Mouse (Mus musculus) fibroblast of lung, adult 2 months (primary cell): ENCODE results near the gene Ramac.

Experiments
- DNase-seq: peaks from one replicate; pipeline ENCODE4 v3.0.0-alpha.2; 2011; ENCODE audit warnings: low read depth

Ramac gene

DNA sequence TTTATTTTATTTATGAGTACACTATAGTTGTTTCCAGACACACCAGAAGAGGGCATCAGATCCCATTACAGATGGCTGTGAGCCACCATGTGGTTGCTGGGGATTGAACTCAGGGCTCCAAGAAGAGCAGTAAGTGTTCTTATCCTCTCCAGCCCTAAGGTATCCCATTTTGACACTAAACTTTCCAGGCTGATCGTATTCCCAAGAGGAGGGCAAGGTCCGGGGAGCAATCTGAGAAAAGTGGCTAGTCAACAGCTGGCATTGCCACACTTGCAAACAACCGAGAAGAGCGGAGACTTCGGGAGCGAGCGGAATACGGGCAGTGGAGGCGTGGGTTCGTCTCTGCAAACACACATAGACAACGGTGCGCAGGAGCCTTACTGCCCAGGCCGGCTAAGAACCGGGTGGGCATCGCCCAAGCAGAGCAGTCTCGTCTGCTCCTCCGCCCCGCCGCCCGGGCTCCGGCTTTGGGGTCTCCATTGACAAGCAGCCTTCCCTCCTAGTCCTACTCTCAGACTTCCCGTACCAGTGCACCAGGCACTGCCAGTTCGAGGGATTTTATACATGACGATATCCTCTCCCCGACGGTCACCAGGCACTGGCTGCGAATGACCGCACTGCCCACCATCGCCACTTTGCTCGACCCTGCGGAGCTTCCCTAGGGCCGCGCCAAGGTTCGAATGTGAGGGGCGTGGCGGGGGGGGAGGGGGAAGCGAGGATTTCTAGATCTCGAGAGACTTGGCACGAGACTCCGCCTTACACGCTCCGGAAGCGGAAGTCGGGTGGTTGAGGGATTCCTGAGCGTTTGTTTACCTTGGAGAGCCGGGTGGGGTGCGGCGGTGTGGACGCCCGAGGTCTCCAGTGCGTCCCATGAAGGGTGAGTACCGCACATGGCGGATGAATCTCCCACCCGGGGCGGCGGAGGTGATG lies at the start of gene Ramac:
Gene Ramac (plus strand): TSS at position 746 of the 930 bp plus-strand sequence.
- DNase-seq, result peak; percentile 67

DNA sequence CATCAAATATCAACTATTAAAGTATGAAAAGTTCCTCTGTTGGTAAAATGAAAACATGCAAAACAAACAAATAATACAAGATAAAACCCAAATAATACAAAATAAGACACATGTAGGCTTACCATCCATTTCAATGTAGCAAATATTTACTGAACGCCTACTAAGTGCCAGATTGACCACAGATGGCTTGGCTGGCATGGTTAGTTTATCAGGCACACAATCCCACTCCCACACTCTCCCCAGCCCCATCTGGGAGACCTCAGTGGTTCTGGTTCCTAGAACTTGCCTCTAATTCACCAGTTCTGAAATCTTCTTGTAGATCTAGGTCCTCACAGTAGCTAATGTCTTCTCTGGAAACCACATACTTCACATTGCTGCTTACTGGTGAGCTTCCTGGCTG lies 44.1 kb upstream of the Ramac start:
- DNase-seq, result no peak

GRCm38 (mm10) chr7:81719216-81719661 lies 43.5 kb upstream of the Ramac start:
- DNase-seq, result no peak

DNA sequence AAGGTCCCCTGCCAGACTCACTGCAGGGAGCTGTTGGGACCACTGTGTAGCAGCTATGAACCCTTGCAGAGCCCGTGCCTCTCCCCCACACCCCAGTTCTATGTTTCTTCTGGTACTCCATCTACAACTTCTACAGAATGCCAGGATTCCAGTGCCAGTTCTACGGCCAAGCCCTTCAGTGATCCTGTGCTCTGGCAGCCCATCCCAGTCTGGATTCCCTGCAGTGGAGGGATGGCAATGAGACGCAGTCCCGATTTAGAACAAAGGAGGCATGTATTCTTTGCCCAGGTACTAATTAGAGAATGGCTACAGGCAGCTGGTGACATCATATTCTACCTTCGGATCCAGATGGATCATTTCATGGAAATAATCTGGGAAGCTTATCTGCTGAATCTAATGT lies 41.5 kb upstream of the Ramac start:
- DNase-seq, result no peak

DNA sequence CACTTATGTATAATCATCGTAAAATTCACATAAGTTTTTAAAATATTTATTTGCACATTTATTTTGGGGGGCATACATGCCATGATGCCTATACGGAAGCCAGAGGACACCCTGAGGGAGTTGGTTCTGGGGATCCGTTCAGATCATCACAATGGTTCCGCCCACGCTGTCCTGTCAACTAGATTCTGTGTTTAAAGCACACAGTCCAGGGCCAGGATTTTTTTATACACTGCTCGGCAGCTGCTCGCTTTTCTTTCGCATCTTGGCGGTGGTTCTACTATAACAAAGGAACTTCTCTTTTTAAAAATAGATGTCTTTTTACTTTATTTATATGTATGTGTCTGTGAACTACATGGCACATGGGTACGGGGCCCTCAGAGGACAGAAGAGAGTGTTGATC lies 38.9 kb upstream of the Ramac start:
- DNase-seq, result no peak

DNA sequence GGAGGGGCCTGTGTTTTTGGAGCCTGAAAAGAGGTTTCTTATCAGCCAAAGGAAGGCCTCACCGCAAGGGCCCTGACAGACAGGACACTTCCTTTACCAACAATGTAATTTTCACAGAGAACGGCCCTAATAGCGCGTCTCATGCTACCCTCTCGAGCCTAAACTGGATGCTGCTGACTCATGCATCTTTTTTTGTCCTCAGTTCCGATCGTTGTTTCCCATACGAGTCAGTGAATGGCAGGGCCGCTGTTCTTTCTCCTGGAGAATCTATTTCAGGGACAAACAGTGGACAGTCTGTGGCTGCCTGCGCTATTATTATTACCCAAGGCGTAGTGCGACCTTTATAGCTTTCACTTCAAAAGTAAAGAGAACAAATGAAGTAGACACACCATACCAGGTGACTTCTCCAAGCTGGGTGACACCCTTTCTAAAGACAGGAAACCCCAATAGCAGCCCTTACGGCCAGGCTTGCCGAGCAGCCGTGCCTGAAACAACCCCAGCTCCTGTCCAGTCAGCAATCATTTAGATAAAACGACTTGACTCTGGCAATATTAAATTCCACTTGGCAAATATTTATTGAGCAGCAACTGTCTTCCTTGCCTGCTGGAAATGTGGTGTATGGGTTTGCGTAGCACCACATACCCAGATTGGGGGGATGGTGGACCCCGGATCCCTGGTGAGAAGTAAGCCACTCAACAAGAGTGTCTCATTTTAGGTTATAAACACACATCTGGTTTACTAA lies 36.6 kb upstream of the Ramac start:
- DNase-seq, result no peak

DNA sequence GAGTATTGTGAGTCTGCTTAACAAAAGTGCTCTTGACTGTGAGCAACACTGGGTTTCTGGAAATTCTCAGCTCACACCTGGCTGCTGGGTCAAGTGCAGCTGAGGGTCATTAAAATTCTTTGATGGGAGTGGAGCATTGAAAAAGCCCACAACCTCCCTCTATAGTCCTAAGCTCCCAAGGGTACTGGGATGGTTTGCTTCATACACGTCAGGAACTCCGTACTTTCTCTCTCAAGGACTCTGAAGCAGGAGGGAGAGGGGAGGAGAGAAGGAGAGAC lies 36.1 kb upstream of the Ramac start:
- no peak for DNase-seq

DNA sequence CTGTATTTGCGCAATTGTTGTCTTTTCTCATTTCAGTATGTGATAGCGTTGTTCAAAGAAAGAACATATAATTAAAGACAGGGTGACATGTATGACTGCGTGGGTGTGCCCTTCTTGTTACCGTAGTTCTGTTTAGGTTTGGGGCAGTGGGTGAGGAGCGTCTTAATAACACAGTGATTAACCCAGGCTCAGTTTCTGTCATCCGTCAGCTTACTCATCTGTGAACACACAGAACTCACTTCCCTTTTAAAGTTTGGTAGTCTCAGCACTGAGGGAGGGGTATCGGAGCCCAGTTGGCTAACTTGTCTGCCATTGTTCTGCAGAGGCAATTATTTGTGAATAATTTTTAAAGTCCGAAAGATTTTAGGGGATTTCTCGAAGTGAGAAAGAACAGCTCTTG lies 35.0 kb upstream of the Ramac start:
- no peak for DNase-seq

DNA sequence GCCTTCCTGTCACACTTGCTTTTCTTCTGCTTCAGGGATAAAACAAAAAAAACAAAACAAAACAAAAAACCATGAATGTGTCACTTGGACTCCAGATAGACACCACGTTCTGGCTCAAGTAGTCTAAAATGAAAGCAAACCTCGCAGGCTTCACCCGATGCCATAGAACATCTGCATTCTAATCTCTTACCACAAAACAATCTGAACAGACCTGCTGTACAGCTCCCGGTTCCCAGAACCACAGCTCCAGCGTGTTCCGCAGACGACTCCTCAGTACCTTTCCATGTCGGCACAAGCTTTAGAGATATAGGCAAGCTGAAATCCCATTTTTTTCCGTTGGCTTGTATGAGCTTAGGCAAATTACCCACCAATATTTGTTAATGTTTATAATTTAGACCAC lies 32.9 kb upstream of the Ramac start:
- no peak for DNase-seq

GRCm38 (mm10) chr7:81731181-81731651 lies 31.5 kb upstream of the Ramac start:
- no peak for DNase-seq

GRCm38 (mm10) chr7:81732183-81733089 lies 30.3 kb upstream of the Ramac start:
- no peak for DNase-seq

DNA sequence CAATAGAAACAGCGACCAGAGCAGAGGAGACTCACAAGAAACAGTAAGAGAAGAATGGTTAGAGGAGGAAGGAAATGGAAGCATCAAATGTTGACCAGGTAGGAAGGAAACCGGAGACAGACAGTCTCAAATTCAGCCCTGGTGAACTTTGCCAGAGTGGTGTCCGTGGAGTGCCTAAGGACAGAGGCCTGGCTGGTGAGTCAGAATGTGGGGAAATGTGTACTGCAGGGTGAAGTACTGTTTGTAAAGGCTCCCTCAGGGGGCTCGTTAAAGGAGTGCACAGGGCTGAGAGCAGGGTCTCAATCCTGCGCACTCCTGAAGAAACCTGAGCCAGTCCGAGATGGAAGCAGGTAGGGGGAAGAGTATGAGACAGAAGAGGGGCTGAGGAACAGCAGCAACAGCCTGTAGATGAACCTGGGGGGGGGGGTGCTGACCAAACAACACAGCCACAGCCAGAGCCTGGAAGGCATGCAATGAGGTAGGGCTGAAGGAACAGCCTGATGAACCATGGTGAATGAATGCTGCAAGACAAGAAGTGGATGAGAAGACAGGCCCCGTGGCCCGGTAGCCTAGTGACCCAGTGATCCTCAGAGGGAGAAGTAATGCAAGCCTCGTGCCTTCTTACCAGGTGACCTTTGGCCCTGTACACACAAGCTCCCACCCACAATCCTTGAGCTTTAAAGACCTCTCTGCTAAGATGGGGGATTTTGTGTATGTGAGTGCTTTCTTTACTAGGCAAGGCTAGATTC lies 27.3 kb upstream of the Ramac start:
- DNase-seq, result no peak

DNA sequence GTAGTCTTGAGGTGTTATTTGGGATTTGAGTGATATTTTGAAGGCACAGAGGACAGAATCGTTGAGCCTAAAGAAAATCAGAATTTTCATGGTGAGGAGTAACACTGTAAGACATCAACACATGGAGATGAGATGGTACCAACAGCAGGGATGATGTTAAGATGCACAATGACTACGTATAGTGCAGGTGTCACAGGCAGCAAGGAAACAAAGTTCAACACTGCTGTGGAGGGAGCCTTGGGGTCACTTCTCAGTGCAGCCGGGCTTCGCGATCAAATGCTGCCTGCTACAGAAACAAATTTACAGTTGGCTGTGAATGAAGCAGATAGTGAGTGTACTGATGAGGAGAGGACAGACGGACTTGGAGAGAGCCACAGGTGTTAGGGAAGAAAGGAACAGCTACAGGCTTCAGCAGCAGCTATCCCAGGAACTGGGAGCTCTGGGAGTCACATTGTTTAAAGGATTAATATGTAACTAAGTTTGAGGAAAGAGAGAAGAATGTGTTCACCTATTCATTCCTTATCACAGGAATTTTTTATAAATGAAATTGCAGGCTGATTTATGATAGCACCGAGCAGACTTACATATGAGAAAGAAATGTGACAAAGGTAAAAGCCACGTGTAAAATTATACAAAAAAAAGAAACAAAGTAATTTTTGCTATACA lies 23.9 kb upstream of the Ramac start:
- no peak for DNase-seq

GRCm38 (mm10) chr7:81740010-81740409 lies 22.7 kb upstream of the Ramac start:
- DNase-seq, result no peak

DNA sequence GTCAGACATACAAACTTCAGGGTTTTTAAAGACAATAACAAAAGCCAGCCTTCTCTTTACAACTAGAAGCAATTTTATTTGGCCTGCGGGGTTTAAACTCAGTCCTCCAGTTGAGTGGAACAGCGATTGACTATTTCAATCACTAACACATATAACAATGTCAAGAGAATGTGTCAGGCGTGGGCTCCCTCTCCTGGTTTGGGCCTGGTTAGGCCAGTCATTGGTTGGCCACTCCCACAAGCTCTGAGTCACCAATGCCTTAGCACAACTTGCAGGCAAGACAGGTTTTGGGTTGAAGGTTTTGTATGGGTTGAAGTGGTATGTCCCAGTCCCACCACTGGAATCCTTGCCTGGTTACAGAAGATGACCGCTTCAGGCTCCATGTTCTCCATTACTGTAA lies 18.6 kb upstream of the Ramac start:
- peak; percentile 75 for DNase-seq

- DNase-seq, result no peak
Observed at GRCm38 (mm10) chr7:81747956-81748355, 14.8 kb upstream of the Ramac start.

GRCm38 (mm10) chr7:81763110-81763845 lies 553 bp downstream of the Ramac start:
- DNase-seq, result no peak

- no peak for DNase-seq
Observed at GRCm38 (mm10) chr7:81772786-81773539, 10.2 kb downstream of the Ramac start.

DNA sequence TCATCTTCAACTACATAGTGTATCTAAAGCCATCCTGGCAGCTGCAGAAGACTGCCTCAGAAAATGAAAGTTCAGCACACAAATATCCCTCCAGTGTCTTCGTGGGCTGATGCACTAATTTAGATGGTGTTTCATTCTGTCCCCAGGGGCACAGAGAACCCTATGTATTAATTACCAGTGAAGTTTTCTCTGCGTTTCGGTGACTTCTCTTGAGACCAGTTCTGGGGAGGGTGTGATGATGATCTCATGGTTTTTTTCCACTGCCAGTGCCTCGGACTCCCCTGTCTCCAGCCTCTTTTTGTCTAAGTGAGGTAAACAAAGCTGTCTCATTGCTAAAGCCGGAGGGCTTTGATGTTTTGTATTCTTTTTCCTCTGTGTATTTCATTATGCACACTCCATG lies 12.6 kb downstream of the Ramac start:
- DNase-seq, result no peak
